Comparison of ENCODE assay signal across 8 mouse cellular contexts in genomic region chr2:26474789-26475504, GRCm38 (mm10). TPM values are rescaled to one million over a fixed set of nuclear protein-coding genes. Genes with fewer than 3 reads are reported as not detected.
A peak's percentile ranks its signal among the peaks of the same experiment; 100 is the strongest.
DNase-seq lines count a peak whose midpoint lies in the region; ATAC-seq and TF ChIP-seq lines count a peak whose summit lies in the region.

No protein-coding gene starts in this region.

- no peak overlapping the region for H3K4me3 ChIP-seq in intestine, embryonic 15.5 days (replicated peaks)
- H3K4me3 ChIP-seq in liver, postnatal 0 days (ENCODE audit: low read depth, low read length) = peak overlapping the region; percentile 13

- DNase-seq in adrenal gland, adult 8-10 months = peak; percentile 68
- no peak for DNase-seq in adrenal gland, postnatal 25 days
- DNase-seq in liver, postnatal 0 days = peak; percentile 62
- DNase-seq in cerebellum, postnatal 14 days = no peak
- DNase-seq in right cerebral cortex, adult 18-20 months = no peak

- no peak overlapping the region for H3K4me2 ChIP-seq in intestine, embryonic 15.5 days (replicated peaks)
- peak overlapping the region; percentile 45 for H3K4me2 ChIP-seq in liver, postnatal 0 days (ENCODE audit: low read depth, low read length)

- H3K4me1 ChIP-seq in intestine, embryonic 15.5 days (replicated peaks) = peaks cover 5% of the 10 kb centered on the region
- H3K4me1 ChIP-seq in liver, postnatal 0 days (ENCODE audit: insufficient read depth) = peaks cover 3% of the 10 kb centered on the region; the same call in 1 of the 2 replicates

- peak; percentile 40 for TF ChIP-seq CTCF in liver, postnatal 0 days (IDR thresholded peaks at IDR 0.05; ENCODE audit: low read depth)

- no peaks in the 10 kb centered on the region for H3K27me3 ChIP-seq in intestine, embryonic 15.5 days (replicated peaks)
- no peaks in the 10 kb centered on the region for H3K27me3 ChIP-seq in liver, postnatal 0 days (ENCODE audit: insufficient read depth, low read length)

- ATAC-seq in granulocyte monocyte progenitor cell, adult 5-6 weeks (replicated peaks; ENCODE audit: poor library complexity, severe bottlenecking) = peak; percentile 67
- ATAC-seq in intestine, embryonic 15.5 days = peak; percentile 44
- peak; percentile 62 for ATAC-seq in liver, postnatal 0 days
- peak; percentile 30 for ATAC-seq in neutrophil, adult 5-6 weeks (ENCODE audit: extremely low read depth, insufficient number of reproducible peaks, low FRiP score, poor library complexity, severe bottlenecking)

- peaks cover 66% of the 10 kb centered on the region for H3K36me3 ChIP-seq in intestine, embryonic 15.5 days
- H3K36me3 ChIP-seq in liver, postnatal 0 days (replicated peaks; ENCODE audit: insufficient read depth, low read length) = peaks cover 79% of the 10 kb centered on the region

- H3K27ac ChIP-seq in intestine, embryonic 15.5 days = peak overlapping the region; percentile 52
- peak overlapping the region; percentile 73 for H3K27ac ChIP-seq in liver, postnatal 0 days (ENCODE audit: low read depth)

- 26% methylated on average over 9 of the region's 9 CpGs for WGBS in intestine, embryonic 15.5 days
- 24% methylated on average over 9 of the region's 9 CpGs for WGBS in liver, postnatal 0 days (ENCODE audit: insufficient replicate concordance)

- H3K9ac ChIP-seq in intestine, embryonic 15.5 days = no peak overlapping the region
- peak overlapping the region; percentile 46 for H3K9ac ChIP-seq in liver, postnatal 0 days (replicated peaks)

- H3K9me3 ChIP-seq in intestine, embryonic 15.5 days = no peaks in the 10 kb centered on the region
- H3K9me3 ChIP-seq in liver, postnatal 0 days (ENCODE audit: low read length) = no peaks in the 10 kb centered on the region

- no peak; the same call in 1 of the 2 replicates for TF ChIP-seq EP300 in liver, postnatal 0 days (IDR thresholded peaks at IDR 0.05; ENCODE audit: low read depth)

RNA-seq across cellular contexts. Expression of gene Sec16a, which starts 29.9 kb away (rescaled TPM):
- 10 to 100 TPM; 62.3 to 73.6 (median 67.1) TPM for total RNA-seq in adrenal gland, adult 8-10 months (2022)
- total RNA-seq in adrenal gland, postnatal 25 days (2021) = 62.7 and 63.4 TPM in 2 replicates
- 42.3 and 47.0 TPM in 2 replicates for total RNA-seq in granulocyte monocyte progenitor cell, adult 5-6 weeks (2014; fragmentation: Nextera tagmentation)
- total RNA-seq in granulocyte monocyte progenitor cell, adult 5-6 weeks (2017) = 29.8 and 32.5 TPM in 2 replicates
- polyA plus RNA-seq in intestine, embryonic 15.5 days (2015; fragmentation: Nextera tagmentation; extraction: Ambion mirVana) = 20.2 and 24.7 TPM in 2 replicates
- 7.8 and 8.0 TPM in 2 replicates for polyA plus RNA-seq in liver, postnatal 0 days (2015; fragmentation: Nextera tagmentation; extraction: Ambion mirVana)
- total RNA-seq in neutrophil, adult 5-6 weeks (2017) = 62.1 and 65.5 TPM in 2 replicates

RNA-seq across cellular contexts. Expression of gene Notch1, which starts 41.5 kb away (rescaled TPM):
- total RNA-seq in adrenal gland, adult 8-10 months (2022) = 10 to 100 TPM; 23.7 to 32.6 (median 28.4) TPM
- 17.7 and 24.8 TPM in 2 replicates for total RNA-seq in adrenal gland, postnatal 25 days (2021)
- 19.2 and 22.6 TPM in 2 replicates for total RNA-seq in granulocyte monocyte progenitor cell, adult 5-6 weeks (2014; fragmentation: Nextera tagmentation)
- total RNA-seq in granulocyte monocyte progenitor cell, adult 5-6 weeks (2017) = 8.1 and 8.5 TPM in 2 replicates
- 11.3 and 12.2 TPM in 2 replicates for polyA plus RNA-seq in intestine, embryonic 15.5 days (2015; fragmentation: Nextera tagmentation; extraction: Ambion mirVana)
- polyA plus RNA-seq in liver, postnatal 0 days (2015; fragmentation: Nextera tagmentation; extraction: Ambion mirVana) = 2.0 and 2.1 TPM in 2 replicates
- total RNA-seq in neutrophil, adult 5-6 weeks (2017) = 46.5 and 48.8 TPM in 2 replicates

Comparison
In these comparisons a context has a peak if more than half of its experiments do, and no peak if none do; other contexts are left out.
1. DNase-seq: peak in adrenal gland, adult 8-10 months (single experiment) and liver, postnatal 0 days (single experiment); none in adrenal gland, postnatal 25 days (single experiment), cerebellum, postnatal 14 days (0 of 2) and right cerebral cortex, adult 18-20 months (single experiment).
2. Peak in every context shown above with its lines, with median percentiles within 50 percentile points of each other: ATAC-seq.